In genomic region chr17:81193230-81193871, GRCm38 (mm10) we compare ENCODE assay signal across 9 mouse cellular contexts.
DNase-seq lines count a peak whose midpoint lies in the region; ATAC-seq and TF ChIP-seq lines count a peak whose summit lies in the region.
"Had no signal": no experiment of that assay in that cellular context is flagged by ENCODE, and none has a peak within 500 bp of the region (broad histone marks: within the 10 kb centered on the region; RNA-seq: fewer than 3 reads in every experiment).

No protein-coding gene starts in this region.

- H3K4me2 ChIP-seq in liver, embryonic 12.5 days: no peak overlapping the region
- no peak overlapping the region for H3K4me2 ChIP-seq in forebrain, embryonic 15.5 days (replicated peaks)
- H3K4me2 ChIP-seq in limb, embryonic 12.5 days: peak overlapping the region; percentile 9
- 0 out of 2 replicates have a peak overlapping the region, but pooled peaks have one; percentile 9 for H3K4me2 ChIP-seq in midbrain, postnatal 0 days (ENCODE audit: low read depth, low read length, poor library complexity, severe bottlenecking)
- H3K4me2 ChIP-seq: neural tube, embryonic 13.5 days had no signal

- WGBS in liver, embryonic 12.5 days (ENCODE audit: insufficient replicate concordance): 32% methylated on average over 8 of the region's 8 CpGs
- WGBS in forebrain, embryonic 15.5 days: 42% methylated on average over 8 of the region's 8 CpGs
- 39% methylated on average over 8 of the region's 8 CpGs for WGBS in limb, embryonic 12.5 days
- WGBS in midbrain, postnatal 0 days: 32% methylated on average over 8 of the region's 8 CpGs

- TF ChIP-seq CTCF in midbrain, postnatal 0 days (IDR thresholded peaks at IDR 0.05): peak; percentile 81

- no peak for ATAC-seq in liver, embryonic 12.5 days
- peak; percentile 73 for ATAC-seq in forebrain, embryonic 15.5 days (replicated peaks)
- no peak for ATAC-seq in limb, embryonic 12.5 days (ENCODE audit: insufficient number of reproducible peaks, insufficient read depth, low FRiP score, low TSS enrichment, low read depth)
- ATAC-seq in midbrain, postnatal 0 days (ENCODE audit: low FRiP score): no peak

- H3K4me1 ChIP-seq in liver, embryonic 12.5 days: no peaks in the 10 kb centered on the region
- H3K4me1 ChIP-seq in forebrain, embryonic 15.5 days: no peaks in the 10 kb centered on the region
- H3K4me1 ChIP-seq in limb, embryonic 12.5 days (replicated peaks): peaks cover 6% of the 10 kb centered on the region; the same call in 1 of the 2 replicates
- no peaks in the 10 kb centered on the region for H3K4me1 ChIP-seq in midbrain, postnatal 0 days (ENCODE audit: insufficient read depth, low read length)
- H3K4me1 ChIP-seq: neural tube, embryonic 13.5 days had no signal

- no peak overlapping the region for H3K4me3 ChIP-seq in liver, embryonic 12.5 days
- H3K4me3 ChIP-seq in forebrain, embryonic 15.5 days: no peak overlapping the region
- no peak overlapping the region for H3K4me3 ChIP-seq in limb, embryonic 12.5 days (replicated peaks)
- H3K4me3 ChIP-seq in midbrain, postnatal 0 days (ENCODE audit: low read depth, low read length): no peak overlapping the region
- H3K4me3 ChIP-seq: neural tube, embryonic 13.5 days had no signal

- H3K27me3 ChIP-seq in liver, embryonic 12.5 days (replicated peaks): no peaks in the 10 kb centered on the region
- H3K27me3 ChIP-seq in forebrain, embryonic 15.5 days: no peaks in the 10 kb centered on the region
- no peaks in the 10 kb centered on the region for H3K27me3 ChIP-seq in limb, embryonic 12.5 days
- H3K27me3 ChIP-seq in midbrain, postnatal 0 days (ENCODE audit: insufficient read depth, low read length): no peaks in the 10 kb centered on the region
- H3K27me3 ChIP-seq: neural tube, embryonic 13.5 days had no signal

- DNase-seq in liver: peak; percentile 62
- DNase-seq in cerebellum, adult 18-20 months: peak; percentile 70 to 80
- peak; percentile 56 for DNase-seq in kidney, adult 9 months
- DNase-seq in midbrain, postnatal 0 days (ENCODE audit: low spot score): peak; percentile 90
- DNase-seq in thymus, postnatal 0 days (ENCODE audit: low spot score): peak; percentile 57

- no peak overlapping the region for H3K27ac ChIP-seq in liver, embryonic 12.5 days
- no peak overlapping the region for H3K27ac ChIP-seq in forebrain, embryonic 15.5 days (replicated peaks)
- no peak overlapping the region for H3K27ac ChIP-seq in limb, embryonic 12.5 days
- no peak overlapping the region for H3K27ac ChIP-seq in midbrain, postnatal 0 days (ENCODE audit: low read depth, low read length)
- H3K27ac ChIP-seq: neural tube, embryonic 13.5 days had no signal

- H3K36me3 ChIP-seq in liver, embryonic 12.5 days: no peaks in the 10 kb centered on the region
- H3K36me3 ChIP-seq in forebrain, embryonic 15.5 days: no peaks in the 10 kb centered on the region
- no peaks in the 10 kb centered on the region for H3K36me3 ChIP-seq in limb, embryonic 12.5 days
- no peaks in the 10 kb centered on the region for H3K36me3 ChIP-seq in midbrain, postnatal 0 days (ENCODE audit: insufficient read depth, low read length)
- H3K36me3 ChIP-seq: neural tube, embryonic 13.5 days had no signal

- H3K9me3 ChIP-seq in liver, embryonic 12.5 days (replicated peaks): no peaks in the 10 kb centered on the region
- no peaks in the 10 kb centered on the region for H3K9me3 ChIP-seq in forebrain, embryonic 15.5 days
- H3K9me3 ChIP-seq in limb, embryonic 12.5 days: no peaks in the 10 kb centered on the region
- H3K9me3 ChIP-seq in midbrain, postnatal 0 days (ENCODE audit: low read length): no peaks in the 10 kb centered on the region
- H3K9me3 ChIP-seq: neural tube, embryonic 13.5 days had no signal

- H3K9ac ChIP-seq in liver, embryonic 12.5 days: no peak overlapping the region
- H3K9ac ChIP-seq in forebrain, embryonic 15.5 days (replicated peaks): no peak overlapping the region
- no peak overlapping the region for H3K9ac ChIP-seq in limb, embryonic 12.5 days (replicated peaks)
- no peak overlapping the region for H3K9ac ChIP-seq in midbrain, postnatal 0 days (replicated peaks; ENCODE audit: low read length, poor library complexity, severe bottlenecking)
- H3K9ac ChIP-seq: neural tube, embryonic 13.5 days had no signal

Comparison
In these comparisons a context has a peak if more than half of its experiments do, and no peak if none do; other contexts are left out.
1. H3K4me2 ChIP-seq: peak in limb, embryonic 12.5 days (single experiment) and midbrain, postnatal 0 days (single experiment); none in liver, embryonic 12.5 days (single experiment) and forebrain, embryonic 15.5 days (single experiment).
2. Peak in every context shown above with its lines, with median percentiles within 50 percentile points of each other: DNase-seq.